Mouse (Mus musculus) thymus, postnatal 36 days (tissue): ENCODE measurements at regions not wholly inside any gene's neighbourhood (a gene's known extent, or its start where the extent isn't known, plus 50 kb on each side); places are given as distances from the start of the nearest gene placed in this dataset.
A peak's percentile ranks its signal among the peaks of the same experiment; 100 is the strongest.

Experiments used
- DNase-seq, 2 experiments: peaks; one replicate each; pipeline ENCODE4 v3.0.0; 2022; ENCODE audit warnings: mixed read lengths in 2 of 2

DNA sequence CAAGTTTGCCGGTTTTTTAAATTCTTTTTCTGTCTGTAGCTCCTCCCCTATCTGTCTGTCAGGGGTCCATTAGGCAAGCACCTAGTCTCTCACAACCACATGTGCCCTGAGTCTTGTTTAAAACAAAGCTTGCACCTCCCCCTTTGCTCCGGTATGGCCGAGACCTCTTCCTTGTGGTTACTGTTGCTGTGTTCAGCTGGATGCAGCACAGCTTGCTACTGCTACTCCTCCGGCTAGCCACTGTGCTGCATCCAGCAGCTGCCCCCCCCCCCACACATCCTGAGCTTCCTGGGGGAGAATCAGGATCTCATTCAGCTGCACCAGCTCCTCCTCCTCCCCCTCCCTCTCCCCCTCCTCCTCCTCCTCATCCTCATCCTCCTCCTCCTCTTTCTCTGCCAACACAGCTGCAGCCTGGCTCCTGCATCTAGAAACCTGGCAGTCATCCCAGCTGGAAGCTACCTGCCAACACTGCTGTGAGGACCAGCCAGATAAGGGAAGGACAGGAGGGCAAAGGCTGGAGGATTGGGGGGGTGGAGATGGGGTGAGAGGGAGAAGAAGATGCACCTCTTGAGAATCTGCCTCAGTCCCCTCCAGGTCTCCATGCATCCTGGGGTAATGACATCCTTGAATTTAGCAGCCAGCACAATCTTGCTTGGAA lies 114.8 kb upstream of the Tmem260 start:
- DNase-seq, result peak; percentile 11 to 18

DNA sequence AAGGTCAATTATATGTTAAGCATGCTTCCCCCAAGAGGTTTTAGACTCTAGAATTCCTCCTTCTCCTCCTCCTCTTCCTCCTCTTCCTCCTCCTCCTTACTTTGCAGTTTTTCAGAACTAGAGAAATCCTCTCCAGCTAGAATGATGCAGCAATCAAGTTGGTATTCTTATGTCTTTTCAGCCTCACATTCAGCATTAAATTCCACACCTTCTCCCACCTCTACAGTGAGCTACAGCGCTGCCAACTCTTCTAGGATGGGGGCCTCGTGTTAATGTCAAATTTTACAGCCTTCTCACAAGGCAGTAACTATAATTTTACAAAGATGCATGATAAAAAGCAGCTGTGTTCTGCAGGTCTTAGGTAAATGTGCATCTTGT lies 114.3 kb upstream of the Tmem260 start:
- DNase-seq, result no peak

DNA sequence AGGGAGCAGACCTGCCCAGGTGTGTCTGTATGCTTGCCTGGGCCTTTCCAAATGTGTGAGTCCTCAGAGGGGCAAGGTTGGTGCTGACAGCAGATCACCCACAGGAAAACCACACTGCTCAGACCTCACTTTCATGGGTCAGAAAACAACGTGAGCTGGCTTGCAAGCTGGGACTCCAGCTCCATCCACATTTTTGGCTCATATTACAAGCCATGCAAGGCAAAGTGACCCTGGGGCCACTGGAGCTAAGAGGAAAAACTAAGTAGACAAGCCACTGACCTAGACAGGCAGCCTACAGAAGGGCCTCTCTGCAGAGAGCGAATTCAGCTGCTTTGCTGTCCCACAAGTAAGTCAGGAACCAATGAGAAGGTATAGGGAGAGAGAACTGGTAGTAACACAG lies 113.7 kb upstream of the Tmem260 start:
- no peak for DNase-seq

DNA sequence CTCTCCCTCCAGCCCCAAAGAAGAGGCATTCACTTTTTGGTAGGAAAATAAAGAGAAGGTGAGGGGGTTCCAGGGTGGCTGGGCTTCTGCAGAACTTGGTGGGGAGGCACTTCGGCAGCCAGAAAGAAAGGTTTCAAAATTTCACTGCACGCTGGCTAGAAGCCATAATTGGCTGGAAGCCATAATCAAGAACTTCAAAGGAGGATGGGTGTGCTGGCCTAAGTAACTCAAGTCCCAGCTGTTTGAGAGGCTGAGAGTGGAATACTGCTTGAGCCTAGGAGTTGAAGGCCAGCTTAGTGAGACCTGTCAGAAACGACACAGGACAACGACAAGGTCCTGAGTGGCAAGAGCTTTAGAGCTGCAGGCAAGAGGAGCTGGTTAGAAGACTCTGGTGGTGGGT lies 113.3 kb upstream of the Tmem260 start:
- no peak for DNase-seq

DNA sequence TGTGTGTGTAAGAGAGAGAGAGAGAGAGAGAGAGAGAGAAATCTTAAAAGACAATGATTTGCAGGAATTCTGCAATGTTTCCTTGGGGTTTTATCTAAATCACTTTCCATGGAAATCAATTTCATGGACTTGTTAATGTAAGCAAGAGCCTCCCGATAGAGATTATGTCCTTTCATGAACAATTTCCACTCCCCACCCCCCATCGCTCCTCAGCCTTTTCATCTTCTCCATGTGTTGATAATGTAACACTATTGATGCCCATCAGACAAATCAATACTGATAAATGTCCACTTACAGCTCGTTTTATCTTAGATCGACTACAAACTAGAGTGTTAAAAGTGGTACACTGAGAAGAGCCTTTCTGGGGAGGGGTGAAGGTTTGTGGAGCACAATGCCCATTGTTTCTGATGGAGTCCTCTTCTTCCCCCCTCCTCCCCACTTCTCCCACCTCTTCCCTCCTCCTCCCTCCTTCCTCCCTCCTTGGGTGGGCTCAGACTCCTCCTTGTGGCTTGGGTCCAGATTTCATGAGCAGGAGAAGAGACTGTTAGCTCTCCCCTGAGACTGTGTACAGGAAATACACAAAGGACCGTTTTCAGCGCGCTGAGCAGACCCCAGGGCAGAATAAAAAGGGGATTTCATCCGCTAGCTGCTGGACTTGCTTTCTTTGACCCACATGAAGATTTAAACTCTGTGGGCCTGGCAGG lies 111.7 kb upstream of the Tmem260 start:
- no peak for DNase-seq

DNA sequence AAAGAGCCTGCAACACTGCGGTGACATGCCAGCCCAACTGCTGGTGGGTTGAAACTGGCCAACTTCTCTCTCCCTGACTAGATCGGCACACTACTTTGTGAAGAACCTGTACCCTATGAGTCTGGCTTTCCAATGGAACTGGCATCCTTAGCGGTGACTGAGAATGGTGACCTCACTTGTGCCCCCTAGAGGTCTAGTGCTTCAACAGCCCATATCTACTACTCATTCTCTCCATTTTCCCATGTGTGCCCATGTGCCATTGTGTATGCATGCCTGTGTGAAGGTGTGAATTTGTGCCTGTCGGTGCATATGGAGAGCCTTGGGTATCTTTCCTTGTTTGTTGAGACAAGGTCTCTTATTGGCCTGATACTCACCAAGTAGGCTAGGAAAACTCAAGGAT lies 106.5 kb upstream of the Tmem260 start:
- no peak for DNase-seq

DNA sequence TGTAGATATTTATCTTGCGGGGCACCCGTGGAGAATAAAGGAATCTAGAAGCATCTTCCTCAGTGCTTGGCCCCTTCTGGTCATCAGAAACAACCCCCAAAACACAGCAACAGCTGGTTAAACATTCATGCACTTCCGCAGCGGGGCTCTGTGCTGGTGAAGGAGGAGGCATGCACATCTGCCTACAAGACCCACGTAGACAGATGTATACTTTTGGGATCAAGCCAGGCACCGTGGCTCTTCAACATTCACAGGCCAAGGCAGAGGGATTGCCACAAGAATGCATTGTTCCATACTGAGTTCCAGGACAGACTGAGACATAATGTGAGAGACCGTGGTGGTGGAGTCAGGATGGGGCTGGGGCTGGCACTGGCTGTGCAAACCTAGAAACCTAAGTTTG lies 103.0 kb upstream of the Tmem260 start:
- DNase-seq, result no peak

DNA sequence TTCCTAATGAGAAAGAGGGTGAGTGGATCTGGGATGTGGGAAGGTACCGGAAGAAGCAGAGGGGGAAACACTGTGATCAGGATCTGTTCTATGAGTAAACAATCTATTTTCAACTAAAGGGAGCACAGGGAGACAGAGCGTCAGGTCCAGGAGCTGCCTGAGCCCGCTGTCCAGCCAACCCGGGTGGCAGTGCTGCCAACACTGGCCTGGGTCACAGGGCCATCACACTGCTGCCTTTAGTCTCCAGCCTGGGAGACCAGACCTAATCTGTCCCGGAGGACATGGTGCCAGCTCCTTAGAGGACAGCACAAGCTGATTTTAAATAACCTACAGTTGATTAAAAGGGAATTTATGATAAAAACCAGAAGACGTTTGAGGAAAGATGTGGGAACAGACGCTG lies 100.0 kb upstream of the Tmem260 start:
- DNase-seq, result no peak

DNA sequence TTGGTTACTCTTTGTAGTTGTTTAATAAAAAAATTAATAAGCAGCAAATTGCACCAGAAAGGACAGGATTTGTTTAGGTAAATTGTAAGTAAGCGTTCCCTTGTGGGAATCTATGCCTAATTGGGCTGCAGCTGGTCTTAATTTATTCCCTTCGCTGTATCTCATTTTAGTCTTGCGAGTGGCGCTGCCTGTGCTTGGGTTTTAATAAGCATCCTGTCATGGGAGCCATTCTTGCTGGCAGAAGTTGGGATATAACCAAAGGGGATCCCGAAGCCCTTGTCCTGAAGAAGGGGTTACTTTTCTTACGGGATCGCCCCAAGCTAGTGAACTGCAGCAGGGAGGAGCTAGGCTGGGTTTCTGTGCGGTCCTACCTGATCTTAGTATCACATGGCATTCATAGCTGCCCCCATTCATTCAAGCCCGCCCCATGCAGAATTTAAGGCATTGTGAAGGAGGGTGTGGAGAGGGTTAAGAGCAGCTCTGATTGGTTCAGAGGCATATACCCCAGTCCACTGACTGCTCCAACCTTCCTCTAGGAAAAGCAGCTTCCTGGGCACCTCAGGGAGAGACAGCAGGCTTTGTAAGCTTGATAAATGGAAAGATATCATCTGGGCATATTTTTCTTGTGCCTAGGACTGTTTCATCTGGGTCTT lies 96.4 kb upstream of the Tmem260 start:
- no peak for DNase-seq

DNA sequence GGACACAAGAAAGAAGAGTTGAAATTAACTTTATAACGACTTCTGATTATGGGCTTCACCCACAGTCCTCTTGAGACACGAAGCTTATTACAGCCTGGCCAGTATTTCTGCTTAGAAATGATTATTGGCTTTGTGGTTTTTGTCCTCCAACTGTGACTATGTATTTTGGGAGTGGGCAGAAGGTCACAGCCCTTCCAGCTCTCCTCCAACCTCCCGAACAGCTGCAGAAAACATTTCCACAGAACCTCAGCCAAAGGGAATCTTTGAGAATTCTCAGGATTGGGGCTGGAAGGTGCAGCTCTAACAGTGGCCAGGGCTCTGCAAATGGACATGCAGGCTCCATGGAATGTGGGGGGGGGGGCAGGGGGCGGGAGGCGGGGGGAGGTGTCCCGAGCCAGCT lies 94.3 kb upstream of the Tmem260 start:
- no peak for DNase-seq

DNA sequence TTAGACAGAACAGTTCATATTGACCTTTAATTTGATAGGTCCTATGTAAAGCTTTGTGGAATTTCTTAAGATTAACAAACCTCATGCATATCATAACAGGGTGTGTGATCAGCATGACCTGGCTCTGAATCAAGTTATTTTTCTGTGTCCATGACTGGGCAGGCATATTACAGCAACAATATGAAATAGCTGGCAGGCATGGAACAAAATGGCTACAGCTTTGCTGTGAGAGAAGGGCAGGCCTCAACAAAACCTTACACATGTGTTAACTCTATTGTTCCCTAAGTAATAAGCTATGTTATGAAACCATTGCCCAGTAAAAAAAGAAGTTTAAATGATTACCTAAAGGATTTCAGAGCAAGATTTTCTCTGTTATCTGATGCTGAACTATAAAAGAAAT lies 93.1 kb upstream of the Tmem260 start:
- no peak for DNase-seq

DNA sequence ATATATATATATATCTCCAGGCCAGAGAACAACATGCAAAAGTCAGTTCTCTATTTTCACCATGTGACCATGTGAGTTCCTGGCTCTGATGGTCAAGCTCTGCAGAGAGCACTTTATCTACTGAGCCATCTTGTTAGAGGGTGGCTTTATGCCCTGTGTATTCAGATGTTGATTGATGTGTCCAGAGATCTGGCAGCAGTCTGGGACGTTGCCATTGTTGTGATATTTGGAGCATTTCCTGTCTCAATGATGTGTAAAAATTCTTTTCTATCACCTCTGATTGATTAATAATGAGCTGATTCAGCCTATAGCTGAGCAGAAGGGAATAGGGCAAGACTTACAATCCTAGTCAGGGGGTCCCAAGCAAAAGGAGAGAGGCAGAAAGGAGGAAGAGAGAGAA lies 91.7 kb upstream of the Tmem260 start:
- no peak for DNase-seq

DNA sequence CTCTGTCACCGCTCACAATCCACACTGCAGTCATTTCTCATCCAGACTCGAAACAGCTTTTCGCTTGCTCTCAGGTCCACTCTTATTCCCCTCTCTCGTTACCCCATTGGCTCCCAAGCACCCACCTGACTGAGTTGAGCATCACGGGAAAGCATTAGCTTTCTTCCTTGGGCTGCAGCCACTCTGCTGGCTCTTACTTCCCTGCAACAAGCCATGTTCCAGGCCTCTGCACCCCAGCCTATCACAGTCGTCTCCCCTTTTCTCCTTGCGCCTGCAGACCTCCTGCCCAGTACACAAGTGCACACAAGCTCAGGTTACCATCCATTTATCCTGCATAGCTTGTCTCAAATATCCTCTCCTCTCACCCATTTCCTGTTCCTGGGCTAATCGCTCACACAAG lies 88.5 kb upstream of the Tmem260 start:
- no peak for DNase-seq

DNA sequence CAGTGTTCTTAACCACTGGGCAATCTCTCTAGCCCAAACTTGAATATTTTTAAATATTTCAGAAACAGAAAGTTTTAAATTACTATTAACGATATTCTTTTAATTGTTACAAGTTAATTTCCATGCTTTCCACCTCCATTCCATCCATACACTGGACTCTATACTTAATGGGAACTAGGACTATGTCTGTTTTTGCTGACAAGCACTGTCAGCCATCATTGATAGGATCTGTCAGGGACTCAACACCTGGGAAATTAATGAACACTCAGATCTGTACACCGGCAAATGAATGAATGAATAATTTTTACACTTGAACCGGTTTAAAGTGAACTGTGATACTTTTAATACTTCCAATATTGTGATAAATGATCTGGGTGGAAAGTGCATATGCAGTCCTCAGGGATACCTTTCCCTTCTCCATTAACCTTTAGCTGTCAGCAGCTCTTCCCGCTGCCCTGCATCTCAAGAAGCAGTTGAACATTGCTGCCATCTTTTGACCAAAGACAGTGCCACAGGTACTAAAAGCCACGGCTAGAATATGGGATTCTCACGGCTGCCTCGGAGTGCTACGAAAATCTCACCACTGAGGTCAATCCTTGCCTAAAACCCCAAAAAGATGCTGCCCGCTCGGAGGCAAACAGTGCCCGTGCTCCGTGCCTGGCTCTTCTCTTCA lies 87.3 kb upstream of the Tmem260 start:
- no peak for DNase-seq

DNA sequence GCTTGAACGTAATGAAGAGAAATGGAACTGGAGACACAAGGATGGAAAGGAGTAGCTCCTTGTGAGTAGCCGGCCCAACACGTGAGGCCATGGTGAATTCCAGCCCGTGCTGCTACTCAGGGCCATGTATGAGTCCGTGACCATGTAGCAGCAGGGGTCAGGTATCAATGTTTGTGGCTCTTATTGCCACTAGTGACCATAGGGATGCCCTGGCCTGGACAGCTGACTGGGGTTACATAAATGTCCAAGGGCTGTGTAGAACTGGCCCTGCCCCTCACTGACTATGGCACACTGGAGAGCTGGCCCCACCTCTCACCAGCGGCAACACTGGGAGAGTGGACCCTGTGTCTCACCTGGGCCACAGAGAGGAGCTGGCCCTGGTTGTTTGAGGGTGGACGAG lies 84.1 kb upstream of the Tmem260 start:
- no peak for DNase-seq

DNA sequence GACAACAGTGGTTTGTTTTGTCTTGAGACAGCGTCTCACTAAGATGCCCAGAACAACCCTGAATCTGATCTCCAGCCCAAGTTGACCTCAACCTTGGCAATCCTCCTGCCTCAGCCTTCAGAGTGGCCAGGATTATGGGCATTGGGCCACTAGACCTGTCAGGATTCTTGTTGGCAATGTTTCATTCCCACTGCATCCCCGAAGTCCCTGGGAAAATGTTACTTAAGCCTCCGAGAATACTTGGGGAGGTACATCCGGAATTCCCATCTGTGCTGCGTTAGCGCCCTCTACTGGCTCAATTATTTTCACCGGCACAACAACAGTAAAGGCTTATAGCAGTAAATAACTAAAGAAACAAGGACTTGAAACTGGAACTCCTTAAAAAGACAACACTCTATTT lies 78.9 kb upstream of the Tmem260 start:
- peak; percentile 54 to 63 for DNase-seq

DNA sequence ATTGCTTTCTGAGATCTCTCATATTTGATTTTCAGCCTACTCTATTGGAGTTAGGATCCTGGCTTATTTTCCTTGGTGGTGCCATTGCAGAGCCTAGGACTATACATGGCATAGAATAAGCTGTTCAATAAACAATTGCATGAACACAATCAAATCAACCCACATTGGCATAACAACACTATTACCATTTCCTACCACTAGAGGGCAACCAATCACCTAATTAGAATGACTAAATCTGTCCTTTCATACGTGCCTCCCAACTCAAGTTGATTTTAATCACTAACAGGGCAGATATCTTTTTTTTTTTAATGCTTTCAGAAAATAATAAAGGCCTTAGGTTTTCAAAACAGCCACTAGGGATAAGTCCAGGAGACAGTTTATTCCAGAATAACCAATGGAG lies 75.6 kb upstream of the Tmem260 start:
- no peak for DNase-seq

DNA sequence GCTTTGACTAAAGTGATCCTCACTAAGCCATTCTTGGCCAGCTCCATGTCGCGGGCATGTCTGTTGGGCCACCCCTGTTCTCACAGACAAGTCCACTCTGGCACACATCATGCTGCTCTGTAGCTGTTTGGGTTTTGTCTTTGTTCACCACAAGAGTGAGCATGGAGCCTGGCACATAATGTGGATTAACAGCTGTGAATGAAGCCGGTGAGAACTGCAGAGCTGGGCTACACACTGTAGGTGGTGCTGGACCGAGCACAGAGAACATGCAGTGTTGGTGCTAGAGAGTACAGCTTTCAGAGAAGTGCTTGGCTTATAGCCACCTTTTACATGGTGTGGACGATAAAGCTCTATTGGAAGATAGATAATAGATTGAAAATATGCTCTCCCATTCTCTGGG lies 74.2 kb upstream of the Tmem260 start:
- peak; percentile 27 to 47 for DNase-seq

DNA sequence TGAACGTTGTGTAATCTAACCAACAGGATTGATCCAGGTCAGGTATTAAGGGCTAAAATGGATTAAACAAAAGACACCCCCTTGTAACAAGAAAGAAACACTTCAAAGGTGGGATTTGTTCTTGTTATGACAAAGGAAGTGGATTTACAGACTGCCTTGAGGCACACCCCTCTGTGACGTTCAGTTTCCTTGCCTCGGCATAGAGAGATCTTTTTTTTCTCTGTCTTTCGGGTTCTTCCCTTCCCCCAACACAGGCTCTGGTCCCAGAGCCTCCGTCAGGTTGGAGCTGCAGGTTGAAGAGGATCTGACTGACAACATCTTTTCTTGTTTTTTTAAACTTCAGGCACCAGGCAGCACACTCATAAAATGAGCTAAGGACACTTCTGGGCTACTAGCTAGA lies 69.8 kb upstream of the Tmem260 start:
- peak; percentile 24 to 43 for DNase-seq
